Comparison of ENCODE assay signal across 8 mouse cellular contexts in the genomic region with DNA sequence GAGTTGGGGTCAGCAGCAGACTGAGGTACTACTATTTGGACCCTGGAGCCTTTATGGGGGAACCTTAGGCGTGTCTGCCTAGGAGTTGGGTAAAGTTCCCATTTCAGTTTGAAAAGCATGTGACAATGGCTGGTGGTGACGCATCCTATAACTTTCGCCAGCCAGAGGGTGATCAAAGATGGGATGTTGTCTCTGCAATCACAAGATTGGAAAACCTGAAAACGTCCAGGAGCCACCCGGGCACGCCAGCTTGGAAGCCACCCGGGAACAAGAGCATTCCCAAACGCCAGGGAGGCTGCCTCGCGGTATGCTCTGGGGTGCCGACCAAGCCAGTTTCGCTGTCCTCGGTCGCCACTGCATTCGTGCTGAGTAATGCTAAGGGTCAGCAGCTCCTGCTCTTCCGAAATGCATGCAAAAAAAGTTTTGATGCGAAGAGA. TPM values are rescaled to one million over a fixed set of nuclear protein-coding genes. Genes with fewer than 3 reads are reported as not detected.
DNase-seq lines count a peak whose midpoint lies in the region; ATAC-seq and TF ChIP-seq lines count a peak whose summit lies in the region.

No protein-coding gene starts in this region.

- TF ChIP-seq POLR2A in spleen, adult 2 months (IDR thresholded peaks at IDR 0.05; ENCODE audit: low read depth, low read length): no peak

- H3K9me3 ChIP-seq in hindbrain, embryonic 11.5 days (ENCODE audit: control insufficient read depth, low read length): no peaks in the 10 kb centered on the region

- peaks cover 8% of the 10 kb centered on the region; the same call in 1 of the 2 replicates for H3K4me1 ChIP-seq in spleen, adult 2 months (ENCODE audit: control insufficient read depth, insufficient read depth, insufficient read length)
- no peaks in the 10 kb centered on the region for H3K4me1 ChIP-seq in hindbrain, embryonic 11.5 days (replicated peaks; ENCODE audit: control insufficient read depth, insufficient read depth, low read length)

- no peaks in the 10 kb centered on the region for H3K36me3 ChIP-seq in spleen, adult 2 months (ENCODE audit: control insufficient read depth, insufficient read depth, low read length)
- H3K36me3 ChIP-seq in hindbrain, embryonic 11.5 days (ENCODE audit: control insufficient read depth, insufficient read depth, low read length): no peaks in the 10 kb centered on the region

- DNase-seq in gastrocnemius, adult 2 months: peak; percentile 72
- no peak for DNase-seq in gastrocnemius, adult 18-20 months (ENCODE audit: low spot score)
- DNase-seq in spleen, adult 2 months (ENCODE audit: low read depth in 1 of 2, low spot score in 2 of 2): peak in 1 of 2 experiments; percentile 23
- DNase-seq in spleen, adult 12 weeks (ENCODE audit: low spot score): no peak
- DNase-seq in hindbrain, embryonic 11.5 days (ENCODE audit: low spot score): no peak
- no peak for DNase-seq in T-cell, adult 2 months (ENCODE audit: low spot score)
- DNase-seq in adrenal gland, adult (ENCODE audit: inconsistent age in 2 of 2, low spot score in 1 of 2): no peak

- WGBS in spleen, adult 2 months: under 1% methylated on average over 17 of the region's 17 CpGs
- 3% methylated on average over 17 of the region's 17 CpGs for WGBS in hindbrain, embryonic 11.5 days

- H3K4me2 ChIP-seq in hindbrain, embryonic 11.5 days (replicated peaks; ENCODE audit: low read depth, low read length): peak overlapping the region; percentile 70

- H3K27ac ChIP-seq in gastrocnemius, adult 2 months: peak overlapping the region; percentile 94
- peak overlapping the region; percentile 82 for H3K27ac ChIP-seq in spleen, adult 2 months (ENCODE audit: insufficient read depth, low read length)
- H3K27ac ChIP-seq in hindbrain, embryonic 11.5 days (ENCODE audit: low read depth, low read length): peak overlapping the region; percentile 86

- intact Hi-C loops in gastrocnemius, adult 2 months (cut with DNase I): no loop called here

- ATAC-seq in hindbrain, embryonic 11.5 days (ENCODE audit: low FRiP score): peak; percentile 43
- peak; percentile 23 for ATAC-seq in megakaryocyte progenitor cell, adult 5-6 weeks (replicated peaks; ENCODE audit: poor library complexity)

- peak overlapping the region; percentile 74 for H3K9ac ChIP-seq in hindbrain, embryonic 11.5 days (ENCODE audit: low read depth, low read length)

- peak overlapping the region; percentile 80 for H3K4me3 ChIP-seq in gastrocnemius, adult 2 months
- peak overlapping the region; percentile 66 for H3K4me3 ChIP-seq in spleen, adult 2 months (ENCODE audit: extremely low read depth, insufficient read depth, insufficient read length)
- H3K4me3 ChIP-seq in hindbrain, embryonic 11.5 days (ENCODE audit: low read depth, low read length): peak overlapping the region; percentile 41

- TF ChIP-seq CTCF in gastrocnemius, adult 2 months (IDR thresholded peaks at IDR 0.05): no peak
- no peak for TF ChIP-seq CTCF in spleen, adult 2 months (IDR thresholded peaks at IDR 0.05; ENCODE audit: extremely low read depth, insufficient read depth, insufficient read length, insufficient replicate concordance)

- no peaks in the 10 kb centered on the region for H3K27me3 ChIP-seq in spleen, adult 2 months (ENCODE audit: control insufficient read depth, insufficient read depth, low read length)
- no peaks in the 10 kb centered on the region for H3K27me3 ChIP-seq in hindbrain, embryonic 11.5 days (ENCODE audit: control insufficient read depth, insufficient read depth, low read length)

RNA-seq across cellular contexts. Expression of a gene that starts 0.9 kb away (rescaled TPM):
- 10 to 100 TPM; 52.5 to 55.5 TPM for total RNA-seq in gastrocnemius, adult 2 months (2021)
- total RNA-seq in gastrocnemius, adult 18-20 months (2021): 10 to 100 TPM; 50.7 to 55.5 TPM
- 25.1 and 25.3 TPM in 2 replicates for polyA plus RNA-seq in spleen, adult 2 months (2012; rRNA removed)
- 199 and 220 TPM in 2 replicates for polyA plus RNA-seq in hindbrain, embryonic 11.5 days (2014; fragmentation: Nextera tagmentation; extraction: Ambion mirVana)
- 79.3 and 85.5 TPM in 2 replicates for total RNA-seq in megakaryocyte progenitor cell, adult 5-6 weeks (2015)
- total RNA-seq in megakaryocyte progenitor cell, adult 5-6 weeks (2017): 123 and 135 TPM in 2 replicates

RNA-seq across cellular contexts. Expression of a gene that starts 7.6 kb away (rescaled TPM):
- 10 to 100 TPM; 41.3 to 45.4 TPM for total RNA-seq in gastrocnemius, adult 2 months (2021)
- total RNA-seq in gastrocnemius, adult 18-20 months (2021): 10 to 100 TPM; 38.2 to 40.3 TPM
- polyA plus RNA-seq in spleen, adult 2 months (2012; rRNA removed): 237 and 367 TPM in 2 replicates
- 248 and 262 TPM in 2 replicates for polyA plus RNA-seq in hindbrain, embryonic 11.5 days (2014; fragmentation: Nextera tagmentation; extraction: Ambion mirVana)
- 120 TPM in 2 replicates for total RNA-seq in megakaryocyte progenitor cell, adult 5-6 weeks (2015)
- total RNA-seq in megakaryocyte progenitor cell, adult 5-6 weeks (2017): 54.3 and 72.9 TPM in 2 replicates

RNA-seq across cellular contexts. Expression of a gene that starts 45.6 kb away (rescaled TPM):
- 100 to 1,000 TPM; 276 to 473 TPM for total RNA-seq in gastrocnemius, adult 2 months (2021)
- total RNA-seq in gastrocnemius, adult 18-20 months (2021): 100 to 1,000 TPM; 141 to 200 TPM
- 427 and 627 TPM in 2 replicates for polyA plus RNA-seq in spleen, adult 2 months (2012; rRNA removed)
- 528 and 573 TPM in 2 replicates for polyA plus RNA-seq in hindbrain, embryonic 11.5 days (2014; fragmentation: Nextera tagmentation; extraction: Ambion mirVana)
- total RNA-seq in megakaryocyte progenitor cell, adult 5-6 weeks (2015): not detected in 2 replicates
- total RNA-seq in megakaryocyte progenitor cell, adult 5-6 weeks (2017): not detected in 2 replicates

Comparison
In these comparisons a context has a peak if more than half of its experiments do, and no peak if none do; other contexts are left out.
1. RNA of a gene that starts 45.6 kb away (total RNA-seq): 276 to 473 TPM in gastrocnemius, adult 2 months and 141 to 200 TPM in gastrocnemius, adult 18-20 months; not detected in megakaryocyte progenitor cell, adult 5-6 weeks; every median in the first group is over 100 times any median in the second.
2. Peak in every context shown above with its lines, with median percentiles within 50 percentile points of each other: H3K27ac ChIP-seq and H3K4me3 ChIP-seq.